26 mouse cellular contexts compared by ENCODE assay signal in genomic region chr7:16133691-16134090, GRCm38 (mm10). TPM values are rescaled to one million over a fixed set of nuclear protein-coding genes. Genes with fewer than 3 reads are reported as not detected.
DNase-seq lines count a peak whose midpoint lies in the region; ATAC-seq and TF ChIP-seq lines count a peak whose summit lies in the region.
"Had no signal": no experiment of that assay in that cellular context is flagged by ENCODE, and none has a peak within 500 bp of the region (broad histone marks: within the 10 kb centered on the region; RNA-seq: fewer than 3 reads in every experiment).

No protein-coding gene starts in this region.

- H3K27ac ChIP-seq in forebrain, embryonic 13.5 days: peak overlapping the region; percentile 49
- H3K27ac ChIP-seq in forebrain, embryonic 16.5 days (ENCODE audit: low read length): no peak overlapping the region
- no peak overlapping the region; the same call in 1 of the 2 replicates for H3K27ac ChIP-seq in left cerebral cortex, adult 2 months
- H3K27ac ChIP-seq in hindbrain, embryonic 14.5 days: peak overlapping the region; percentile 57; the same call in 1 of the 2 replicates
- H3K27ac ChIP-seq in neural tube, embryonic 14.5 days (ENCODE audit: low read depth, low read length): peak overlapping the region; percentile 52
- H3K27ac ChIP-seq: embryonic facial prominence, embryonic 15.5 days; heart, embryonic 10.5 days; limb, embryonic 12.5 days; macrophage; stomach, postnatal 0 days had no signal

- no peak for TF ChIP-seq CTCF in left cerebral cortex, adult 2 months (IDR thresholded peaks at IDR 0.05)

- intact Hi-C loops in left cerebral cortex, adult 2 months (cut with DNase I): no loop called here

- H3K4me3 ChIP-seq in forebrain, embryonic 13.5 days: no peak overlapping the region
- H3K4me3 ChIP-seq in forebrain, embryonic 16.5 days (replicated peaks; ENCODE audit: low read length): no peak overlapping the region
- H3K4me3 ChIP-seq in left cerebral cortex, adult 2 months: peak overlapping the region; percentile 82
- no peak overlapping the region for H3K4me3 ChIP-seq in hindbrain, embryonic 14.5 days (replicated peaks; ENCODE audit: low read length)
- no peak overlapping the region for H3K4me3 ChIP-seq in neural tube, embryonic 14.5 days (ENCODE audit: low read depth, low read length)
- H3K4me3 ChIP-seq: embryonic facial prominence, embryonic 15.5 days; heart, embryonic 10.5 days; limb, embryonic 12.5 days had no signal

- H3K27me3 ChIP-seq in forebrain, embryonic 13.5 days: no peaks in the 10 kb centered on the region
- H3K27me3 ChIP-seq in forebrain, embryonic 16.5 days (replicated peaks; ENCODE audit: control insufficient read depth, insufficient read depth, low read length): no peaks in the 10 kb centered on the region
- no peaks in the 10 kb centered on the region for H3K27me3 ChIP-seq in hindbrain, embryonic 14.5 days (ENCODE audit: control insufficient read depth, insufficient read depth, low read length)
- no peaks in the 10 kb centered on the region for H3K27me3 ChIP-seq in neural tube, embryonic 14.5 days (ENCODE audit: control insufficient read depth, insufficient read depth, low read length)
- H3K27me3 ChIP-seq: embryonic facial prominence, embryonic 15.5 days had no signal

- H3K4me1 ChIP-seq in forebrain, embryonic 13.5 days: peaks cover 72% of the 10 kb centered on the region
- peaks cover 66% of the 10 kb centered on the region for H3K4me1 ChIP-seq in forebrain, embryonic 16.5 days (replicated peaks; ENCODE audit: control insufficient read depth, insufficient read depth, low read length)
- peaks cover 54% of the 10 kb centered on the region for H3K4me1 ChIP-seq in hindbrain, embryonic 14.5 days (replicated peaks; ENCODE audit: control insufficient read depth, insufficient read depth, low read length)
- H3K4me1 ChIP-seq in neural tube, embryonic 14.5 days (ENCODE audit: control insufficient read depth, insufficient read depth, low read length): peaks cover 41% of the 10 kb centered on the region

- H3K4me2 ChIP-seq in forebrain, embryonic 13.5 days: no peak overlapping the region; the same call in 1 of the 2 replicates
- H3K4me2 ChIP-seq in forebrain, embryonic 16.5 days (ENCODE audit: low read length): no peak overlapping the region
- no peak overlapping the region for H3K4me2 ChIP-seq in hindbrain, embryonic 14.5 days (replicated peaks)
- H3K4me2 ChIP-seq in neural tube, embryonic 14.5 days (ENCODE audit: low read depth, low read length): peak overlapping the region; percentile 8; the same call in 1 of the 2 replicates
- H3K4me2 ChIP-seq: embryonic facial prominence, embryonic 15.5 days; limb, embryonic 12.5 days; liver, embryonic 11.5 days had no signal

- no peak for DNase-seq in left cerebral cortex, adult 2 months (ENCODE audit: extremely low spot score in 1 of 2, low spot score in 2 of 2)
- no peak for DNase-seq in left cerebral cortex, adult 11 months (ENCODE audit: low spot score)
- no peak for DNase-seq in hindbrain, embryonic 14.5 days (ENCODE audit: low spot score)
- no peak for DNase-seq in thymus, postnatal 0 days (ENCODE audit: low spot score)
- DNase-seq: adrenal gland, postnatal 36 days; B cell, adult 2 months; cerebellum, adult 11 months; cerebellum, postnatal 25 days; heart, postnatal 4 days; kidney, adult 2 months; kidney, postnatal 10 days; liver, postnatal 0 days; right cerebral cortex, postnatal 14 days; thymus, adult 2 months had no signal

- 90% methylated on average over 9 of the region's 9 CpGs for whole genome bisulfite sequencing in forebrain, embryonic 13.5 days
- 91% methylated on average over 9 of the region's 9 CpGs for WGBS in forebrain, embryonic 16.5 days
- whole genome bisulfite sequencing in hindbrain, embryonic 14.5 days: 89% methylated on average over 9 of the region's 9 CpGs
- 89% methylated on average over 9 of the region's 9 CpGs for WGBS in neural tube, embryonic 14.5 days

- H3K36me3 ChIP-seq in forebrain, embryonic 13.5 days (ENCODE audit: poor library complexity, severe bottlenecking): no peaks in the 10 kb centered on the region
- H3K36me3 ChIP-seq in forebrain, embryonic 16.5 days (ENCODE audit: control insufficient read depth, insufficient read depth): no peaks in the 10 kb centered on the region
- H3K36me3 ChIP-seq in hindbrain, embryonic 14.5 days (replicated peaks; ENCODE audit: control insufficient read depth, insufficient read depth): peaks cover 4% of the 10 kb centered on the region; the same call in 1 of the 2 replicates
- no peaks in the 10 kb centered on the region for H3K36me3 ChIP-seq in neural tube, embryonic 14.5 days (ENCODE audit: control insufficient read depth, insufficient read depth, low read length)
- H3K36me3 ChIP-seq: embryonic facial prominence, embryonic 15.5 days; limb, embryonic 12.5 days had no signal

- no peak for ATAC-seq in forebrain, embryonic 13.5 days
- no peak for ATAC-seq in forebrain, embryonic 16.5 days
- ATAC-seq in hindbrain, embryonic 14.5 days (ENCODE audit: low FRiP score): no peak
- no peak for ATAC-seq in neural tube, embryonic 14.5 days (ENCODE audit: low read depth)
- ATAC-seq: liver, postnatal 0 days; lung, postnatal 0 days; Patski had no signal

- H3K9ac ChIP-seq in forebrain, embryonic 13.5 days: no peak overlapping the region
- no peak overlapping the region for H3K9ac ChIP-seq in forebrain, embryonic 16.5 days (replicated peaks; ENCODE audit: low read depth, low read length)
- no peak overlapping the region for H3K9ac ChIP-seq in hindbrain, embryonic 14.5 days
- no peak overlapping the region for H3K9ac ChIP-seq in neural tube, embryonic 14.5 days (replicated peaks; ENCODE audit: low read depth, low read length)
- H3K9ac ChIP-seq: embryonic facial prominence, embryonic 15.5 days; limb, embryonic 12.5 days; liver, postnatal 0 days had no signal

- no peaks in the 10 kb centered on the region for H3K9me3 ChIP-seq in forebrain, embryonic 13.5 days (replicated peaks)
- H3K9me3 ChIP-seq in forebrain, embryonic 16.5 days (ENCODE audit: control insufficient read depth, low read length): no peaks in the 10 kb centered on the region
- no peaks in the 10 kb centered on the region for H3K9me3 ChIP-seq in hindbrain, embryonic 14.5 days (ENCODE audit: control insufficient read depth, low read length)
- no peaks in the 10 kb centered on the region for H3K9me3 ChIP-seq in neural tube, embryonic 14.5 days (ENCODE audit: control insufficient read depth, low read length)
- H3K9me3 ChIP-seq: embryonic facial prominence, embryonic 15.5 days; G1E; heart, embryonic 10.5 days; limb, embryonic 12.5 days had no signal

RNA-seq across cellular contexts. Expression of gene Slc8a2, which starts 4.1 kb away (rescaled TPM):
- 0.67 and 0.68 TPM in 2 replicates for polyA plus RNA-seq in forebrain, embryonic 13.5 days (2015; fragmentation: Nextera tagmentation; extraction: Ambion mirVana)
- polyA plus RNA-seq in forebrain, embryonic 16.5 days (2015; fragmentation: Nextera tagmentation; extraction: Ambion mirVana): 0.72 and 1.1 TPM in 2 replicates
- 100 to 1,000 TPM; 226 TPM for total RNA-seq in left cerebral cortex, adult 2 months (2021)
- 0.95 and 1.4 TPM in 2 replicates for polyA plus RNA-seq in hindbrain, embryonic 14.5 days (2014; fragmentation: Nextera tagmentation; extraction: Ambion mirVana)
- polyA plus RNA-seq in neural tube, embryonic 14.5 days (2014; fragmentation: Nextera tagmentation; extraction: Ambion mirVana): 1.5 and 2.0 TPM in 2 replicates
- 0.03 and 0.04 TPM in 2 replicates for polyA plus RNA-seq in thymus, postnatal 0 days (2015; fragmentation: Nextera tagmentation; extraction: Ambion mirVana)
- polyA plus RNA-seq: liver, postnatal 0 days; macrophage had no signal

RNA-seq across cellular contexts. Expression of gene Kptn, which starts 14.0 kb away (rescaled TPM):
- 37.2 and 38.4 TPM in 2 replicates for polyA plus RNA-seq in forebrain, embryonic 13.5 days (2015; fragmentation: Nextera tagmentation; extraction: Ambion mirVana)
- polyA plus RNA-seq in forebrain, embryonic 16.5 days (2015; fragmentation: Nextera tagmentation; extraction: Ambion mirVana): 40.9 and 53.2 TPM in 2 replicates
- 10 to 100 TPM; 42.9 to 46.3 TPM for total RNA-seq in left cerebral cortex, adult 2 months (2021)
- polyA plus RNA-seq in hindbrain, embryonic 14.5 days (2014; fragmentation: Nextera tagmentation; extraction: Ambion mirVana): 34.8 and 37.1 TPM in 2 replicates
- 39.0 and 39.5 TPM in 2 replicates for polyA plus RNA-seq in neural tube, embryonic 14.5 days (2014; fragmentation: Nextera tagmentation; extraction: Ambion mirVana)
- 15.9 and 18.5 TPM in 2 replicates for polyA plus RNA-seq in thymus, postnatal 0 days (2015; fragmentation: Nextera tagmentation; extraction: Ambion mirVana)

RNA-seq across cellular contexts. Expression of gene Napa, which starts 35.4 kb away (rescaled TPM):
- 166 and 186 TPM in 2 replicates for polyA plus RNA-seq in forebrain, embryonic 13.5 days (2015; fragmentation: Nextera tagmentation; extraction: Ambion mirVana)
- 197 and 220 TPM in 2 replicates for polyA plus RNA-seq in forebrain, embryonic 16.5 days (2015; fragmentation: Nextera tagmentation; extraction: Ambion mirVana)
- total RNA-seq in left cerebral cortex, adult 2 months (2021): 100 to 1,000 TPM; 269 to 280 TPM
- polyA plus RNA-seq in hindbrain, embryonic 14.5 days (2014; fragmentation: Nextera tagmentation; extraction: Ambion mirVana): 202 and 214 TPM in 2 replicates
- 252 and 259 TPM in 2 replicates for polyA plus RNA-seq in neural tube, embryonic 14.5 days (2014; fragmentation: Nextera tagmentation; extraction: Ambion mirVana)
- 152 and 172 TPM in 2 replicates for polyA plus RNA-seq in thymus, postnatal 0 days (2015; fragmentation: Nextera tagmentation; extraction: Ambion mirVana)

RNA-seq across cellular contexts. Expression of gene Meis3, which starts 41.2 kb away (rescaled TPM):
- polyA plus RNA-seq in forebrain, embryonic 13.5 days (2015; fragmentation: Nextera tagmentation; extraction: Ambion mirVana): 96.9 and 104 TPM in 2 replicates
- polyA plus RNA-seq in forebrain, embryonic 16.5 days (2015; fragmentation: Nextera tagmentation; extraction: Ambion mirVana): 99.6 and 118 TPM in 2 replicates
- 10 to 100 TPM; 39.8 to 42.6 TPM for total RNA-seq in left cerebral cortex, adult 2 months (2021)
- 98.4 and 121 TPM in 2 replicates for polyA plus RNA-seq in hindbrain, embryonic 14.5 days (2014; fragmentation: Nextera tagmentation; extraction: Ambion mirVana)
- 122 and 127 TPM in 2 replicates for polyA plus RNA-seq in neural tube, embryonic 14.5 days (2014; fragmentation: Nextera tagmentation; extraction: Ambion mirVana)
- 20.7 and 21.1 TPM in 2 replicates for polyA plus RNA-seq in thymus, postnatal 0 days (2015; fragmentation: Nextera tagmentation; extraction: Ambion mirVana)

Comparison
In these comparisons a context has a peak if more than half of its experiments do, and no peak if none do; other contexts are left out.
1. H3K27ac ChIP-seq: peak in forebrain, embryonic 13.5 days (single experiment), hindbrain, embryonic 14.5 days (single experiment) and neural tube, embryonic 14.5 days (single experiment); none in forebrain, embryonic 16.5 days (single experiment) and left cerebral cortex, adult 2 months (single experiment).